Mouse (Mus musculus) hindbrain, embryonic 11.5 days (tissue): Measurements from ENCODE around the gene Zbtb44. TPM values are rescaled to one million over a fixed set of nuclear protein-coding genes. Genes with fewer than 3 reads are reported as not detected.
A peak's percentile ranks its signal among the peaks of the same experiment; 100 is the strongest.

ENCODE experiments used
- ATAC-seq: fragments of 200-750 bp; cut with Nextera tagmentation; 2 replicates; pipeline ENCODE4 v1.8.0; 2017; ENCODE audit warnings: mild to moderate bottlenecking, moderate TSS enrichment, moderate library complexity; ENCODE audit not compliant: low FRiP score
- DNase-seq: peaks from one replicate; pipeline ENCODE4 v3.0.0-alpha.2; 2015; ENCODE audit warnings: low spot score
- H3K27ac ChIP-seq: fragments of 300-500 bp; sonication (generic); 2 replicates; pipeline ENCODE4 v1.5.1; 2014; ENCODE audit warnings: mild to moderate bottlenecking, low read depth, low read length
- H3K27me3 ChIP-seq: fragments of 300-500 bp; sonication (generic); 2 replicates; pipeline ENCODE4 v1.6.1; 2014; ENCODE audit warnings: mild to moderate bottlenecking, low read length, moderate library complexity, mixed read lengths; ENCODE audit not compliant: control insufficient read depth, insufficient read depth
- H3K36me3 ChIP-seq: fragments of 300-500 bp; sonication (generic); 2 replicates; pipeline ENCODE4 v1.6.1; 2014; ENCODE audit warnings: mild to moderate bottlenecking, low read length, moderate library complexity, mixed read lengths; ENCODE audit not compliant: control insufficient read depth, insufficient read depth
- H3K4me1 ChIP-seq: fragments of 300-500 bp; sonication (generic); replicated peaks from 2 replicates; pipeline ENCODE4 v1.6.1; 2014; ENCODE audit warnings: low read length, mixed read lengths; ENCODE audit not compliant: control insufficient read depth, insufficient read depth
- H3K4me2 ChIP-seq: fragments of 300-500 bp; sonication (generic); replicated peaks from 2 replicates; pipeline ENCODE4 v1.6.1; 2014; ENCODE audit warnings: mild to moderate bottlenecking, low read depth, low read length
- H3K4me3 ChIP-seq: fragments of 300-500 bp; sonication (generic); 2 replicates; pipeline ENCODE4 v1.5.1; 2014; ENCODE audit warnings: low read depth, low read length
- H3K9ac ChIP-seq: fragments of 300-500 bp; sonication (generic); 2 replicates; pipeline ENCODE4 v1.6.1; 2014; ENCODE audit warnings: low read depth, low read length
- H3K9me3 ChIP-seq: fragments of 300-500 bp; sonication (generic); 2 replicates; pipeline ENCODE4 v1.6.1; 2016; ENCODE audit warnings: low read length; ENCODE audit not compliant: control insufficient read depth
- WGBS: fragments of 180-500 bp; shearing (Covaris S2); extraction: QIAGEN DNeasy Blood & Tissue Kit; methylation state at CpG from one replicate; pipeline ENCODE4 v1.1.7; 2014; 5-methylcytosine and 5-hydroxymethylcytosine counted together
- polyA plus RNA-seq: library from polyadenylated mRNA; unstranded; fragments of >200 nt; fragmentation: Nextera tagmentation; extraction: Ambion mirVana; gene quantifications from 2 replicates; pipeline ENCODE4 v1.2.1, GENCODE M21; 2014

Gene Zbtb44
- 5.4 and 9.2 TPM in 2 replicates for polyA plus RNA-seq

DNA sequence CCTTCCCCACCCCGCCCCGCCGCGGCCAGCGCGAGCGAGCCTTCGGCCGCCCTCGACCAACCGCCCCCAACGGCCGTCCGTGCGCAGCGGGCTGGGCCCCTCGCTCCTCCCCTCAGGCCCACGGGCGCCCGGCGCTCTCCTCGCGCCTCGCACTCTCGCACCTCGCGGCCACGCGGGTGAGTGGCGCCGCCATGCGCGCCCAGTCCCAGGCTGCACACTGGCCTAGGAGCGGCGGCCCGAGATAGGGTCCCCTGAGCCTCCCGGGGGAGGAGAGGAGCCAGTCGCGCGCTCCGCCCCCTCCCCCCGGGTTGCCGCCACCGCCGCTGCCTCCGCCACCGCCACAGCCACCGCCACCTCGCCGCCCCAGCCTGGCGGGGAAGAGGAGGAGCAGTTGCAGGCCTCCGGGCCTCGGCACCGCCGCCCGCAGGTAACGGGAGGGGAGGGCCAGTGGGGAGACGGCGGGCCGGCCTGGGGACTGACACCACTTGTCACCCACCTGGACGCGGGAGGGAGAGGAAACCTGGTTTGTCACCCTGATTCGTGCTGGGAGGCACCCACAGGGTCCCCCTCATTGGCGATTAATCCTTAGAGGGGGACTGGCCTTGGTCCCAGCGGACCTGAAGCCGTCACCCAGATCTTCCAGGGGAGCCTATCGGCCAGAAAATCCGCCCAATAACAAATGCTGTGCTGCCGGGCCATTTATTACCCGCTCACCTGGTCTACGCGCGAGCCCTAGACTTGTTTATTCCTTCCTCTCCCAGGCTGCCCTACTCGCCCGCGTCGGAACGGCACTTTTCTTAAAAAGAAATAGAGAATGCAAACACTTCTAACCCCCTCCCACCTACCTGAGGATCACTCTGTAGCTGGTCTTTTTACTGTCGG lies at the start of gene Zbtb44:
Gene Zbtb44 (plus strand): TSS at position 113 of the 882 bp plus-strand sequence.
- peak within 1 kb of the TSS; percentile 94 for H3K9ac ChIP-seq
- peak within 1 kb of the TSS; percentile 88 for H3K4me3 ChIP-seq
- H3K27me3 ChIP-seq, result no peaks in the 10 kb centered on the region
- no peaks in the 10 kb centered on the region for H3K36me3 ChIP-seq
- peak within 1 kb of the TSS; percentile 98 for H3K27ac ChIP-seq
- no peaks in the 10 kb centered on the region; the same call in 1 of the 2 replicates for H3K4me1 ChIP-seq
- no peak for DNase-seq
- H3K4me2 ChIP-seq, result peak within 1 kb of the TSS; percentile 83
- ATAC-seq, result peak; percentile 93
- 0% methylated on average over 39 of the region's 79 CpGs for WGBS
- H3K9me3 ChIP-seq, result no peaks in the 10 kb centered on the region

DNA sequence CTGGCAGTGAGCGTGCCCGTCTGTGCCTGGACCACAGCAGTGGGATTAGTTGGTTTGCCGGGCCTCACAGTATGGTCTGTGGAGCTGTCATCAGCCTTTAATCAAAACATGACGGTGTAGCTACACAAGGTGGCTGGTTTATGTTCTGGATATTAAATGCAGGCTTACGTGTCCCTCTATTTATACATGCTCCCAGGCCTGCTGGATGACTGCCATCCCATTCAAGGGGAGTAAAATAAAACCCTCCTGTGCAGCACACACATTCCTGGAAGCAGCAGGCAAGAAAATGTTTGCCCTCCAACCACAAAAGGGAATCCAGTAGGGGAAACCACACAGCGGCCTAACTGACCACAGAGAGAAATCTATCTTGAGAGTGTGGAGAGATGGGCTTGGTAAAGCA lies 44.7 kb upstream of the Zbtb44 start:
- H3K27ac ChIP-seq, result no peak overlapping the region
- no peaks in the 10 kb centered on the region for H3K4me1 ChIP-seq
- no peak overlapping the region for H3K4me2 ChIP-seq
- H3K27me3 ChIP-seq, result no peaks in the 10 kb centered on the region
- H3K9ac ChIP-seq, result no peak overlapping the region
- H3K36me3 ChIP-seq, result no peaks in the 10 kb centered on the region
- no peak for DNase-seq
- ATAC-seq, result no peak
- H3K4me3 ChIP-seq, result no peak overlapping the region
- no peaks in the 10 kb centered on the region for H3K9me3 ChIP-seq
- WGBS, result 74% methylated on average over 6 of the region's 6 CpGs

DNA sequence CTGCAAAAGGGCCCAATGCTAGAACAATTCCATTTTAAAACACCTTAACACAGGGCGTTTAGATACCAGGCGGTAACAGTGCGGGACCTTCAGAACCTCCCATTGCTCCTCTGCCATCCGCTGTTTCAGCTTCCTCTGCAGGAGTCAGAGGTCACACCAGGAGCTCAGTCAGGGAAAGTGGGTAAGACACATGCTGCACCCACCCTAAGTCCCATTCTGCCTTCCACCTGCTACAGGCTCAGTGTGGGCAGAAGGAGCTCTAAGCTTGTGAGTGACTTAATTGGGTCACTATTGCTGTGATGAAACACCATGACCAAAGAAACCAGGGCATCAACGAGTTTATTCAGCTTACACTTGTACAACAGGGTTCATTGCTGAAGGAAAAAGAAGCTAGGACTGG lies 37.3 kb upstream of the Zbtb44 start:
- H3K27ac ChIP-seq, result no peak overlapping the region
- no peak overlapping the region for H3K9ac ChIP-seq
- no peak overlapping the region for H3K4me2 ChIP-seq
- H3K4me3 ChIP-seq, result no peak overlapping the region
- 85% methylated on average over 5 of the region's 5 CpGs for WGBS
- DNase-seq, result no peak
- no peak for ATAC-seq
- no peaks in the 10 kb centered on the region for H3K4me1 ChIP-seq
- H3K9me3 ChIP-seq, result no peaks in the 10 kb centered on the region
- H3K36me3 ChIP-seq, result no peaks in the 10 kb centered on the region
- no peaks in the 10 kb centered on the region for H3K27me3 ChIP-seq

DNA sequence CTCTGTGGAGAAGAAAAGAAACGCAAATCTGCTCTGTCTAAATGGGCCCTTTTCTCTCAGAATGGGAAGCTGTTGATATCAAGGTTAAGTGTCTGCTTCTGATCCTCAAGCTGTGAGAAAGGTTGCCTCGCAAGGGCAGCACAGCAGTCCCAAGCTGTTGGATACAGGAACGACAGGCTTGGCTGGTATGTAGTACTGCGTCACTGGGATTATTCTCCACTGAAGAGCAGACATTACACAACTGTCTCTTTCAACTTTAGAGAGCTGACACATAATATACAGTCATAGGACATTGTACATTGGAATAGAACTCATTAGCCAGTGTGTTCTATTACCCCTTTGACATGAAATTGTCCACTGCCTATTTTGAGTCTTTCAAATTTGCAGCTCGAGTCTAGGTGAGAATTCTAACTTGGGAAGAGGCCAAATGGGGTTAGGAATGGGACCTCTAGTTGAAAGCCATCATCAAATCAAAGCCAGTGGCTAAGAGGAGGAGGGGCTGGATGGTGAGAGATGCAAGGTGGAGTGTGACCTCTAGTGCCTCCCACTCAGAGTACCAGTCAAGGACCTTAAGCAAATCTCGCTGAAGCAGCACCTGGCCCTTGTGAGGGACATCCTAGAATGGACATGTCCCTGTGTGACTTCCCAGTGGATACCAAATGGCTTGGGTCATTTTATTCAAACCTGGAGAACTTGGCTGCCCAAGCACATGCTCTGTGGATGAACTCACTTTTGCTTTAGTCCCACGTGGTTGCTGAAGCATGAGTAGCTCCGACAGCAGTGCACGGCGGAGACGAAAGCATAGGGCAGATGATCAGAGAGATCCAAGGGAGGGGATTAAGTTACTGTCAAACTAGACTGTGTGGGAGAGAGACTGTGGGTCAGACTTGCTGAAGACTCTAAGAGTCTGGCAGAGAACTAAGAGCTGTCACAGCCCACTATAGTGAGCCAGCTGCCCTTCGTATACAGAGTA lies 33.6 kb upstream of the Zbtb44 start:
- 71% methylated on average over 12 of the region's 12 CpGs for WGBS
- H3K9ac ChIP-seq, result no peak overlapping the region
- no peaks in the 10 kb centered on the region for H3K9me3 ChIP-seq
- H3K4me2 ChIP-seq, result no peak overlapping the region
- no peak overlapping the region for H3K4me3 ChIP-seq
- H3K4me1 ChIP-seq, result no peaks in the 10 kb centered on the region
- no peak for DNase-seq
- no peaks in the 10 kb centered on the region for H3K27me3 ChIP-seq
- no peak for ATAC-seq
- H3K36me3 ChIP-seq, result no peaks in the 10 kb centered on the region
- no peak overlapping the region for H3K27ac ChIP-seq

DNA sequence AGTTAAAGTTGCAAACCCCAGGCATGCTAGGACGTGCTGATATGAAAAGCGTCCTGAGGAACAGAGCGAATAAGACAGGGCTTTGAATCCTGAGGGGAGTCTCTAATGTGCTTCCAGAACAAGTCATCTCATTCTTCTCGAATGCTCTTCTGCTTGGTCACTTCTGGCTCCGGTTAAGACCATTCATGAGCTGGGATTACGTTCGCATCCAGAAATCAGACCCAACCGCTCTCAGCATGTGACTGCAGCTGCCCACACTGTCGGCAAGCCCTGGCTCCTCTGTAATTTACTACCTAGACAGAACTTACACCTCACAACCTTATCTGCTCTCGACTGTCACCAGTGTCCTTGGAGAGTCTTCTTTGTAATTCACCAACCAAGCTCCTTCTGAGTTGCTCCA lies 29.8 kb upstream of the Zbtb44 start:
- no peaks in the 10 kb centered on the region for H3K27me3 ChIP-seq
- H3K4me3 ChIP-seq, result no peak overlapping the region
- H3K9ac ChIP-seq, result no peak overlapping the region
- no peak overlapping the region for H3K27ac ChIP-seq
- H3K9me3 ChIP-seq, result no peaks in the 10 kb centered on the region
- DNase-seq, result no peak
- ATAC-seq, result no peak
- 81% methylated on average over 10 of the region's 10 CpGs for WGBS
- no peaks in the 10 kb centered on the region for H3K4me1 ChIP-seq
- no peaks in the 10 kb centered on the region for H3K36me3 ChIP-seq
- H3K4me2 ChIP-seq, result no peak overlapping the region

DNA sequence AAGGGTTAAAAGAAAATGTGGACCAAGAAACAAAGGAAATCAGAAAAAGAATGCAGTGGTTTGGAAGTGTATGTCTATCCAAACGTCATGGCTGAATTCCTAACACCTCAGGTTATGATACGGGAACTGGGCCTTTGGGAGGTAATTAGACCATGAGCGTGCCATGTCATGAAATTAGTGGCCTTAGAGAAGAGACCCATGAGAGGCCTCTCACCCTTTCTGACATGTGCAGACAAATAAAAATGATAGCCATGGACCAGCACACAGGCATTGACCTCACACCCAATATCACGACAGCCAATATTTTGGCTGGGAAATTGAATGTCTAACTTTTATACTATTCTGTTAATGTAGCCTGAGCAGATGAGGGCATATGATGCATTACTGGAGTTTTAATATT lies 27.9 kb upstream of the Zbtb44 start:
- no peaks in the 10 kb centered on the region for H3K36me3 ChIP-seq
- H3K27me3 ChIP-seq, result no peaks in the 10 kb centered on the region
- no peak overlapping the region for H3K4me3 ChIP-seq
- WGBS, result 88% methylated on average over 4 of the region's 4 CpGs
- H3K4me1 ChIP-seq, result no peaks in the 10 kb centered on the region
- no peak for DNase-seq
- no peak overlapping the region for H3K9ac ChIP-seq
- no peak for ATAC-seq
- H3K4me2 ChIP-seq, result no peak overlapping the region
- H3K9me3 ChIP-seq, result no peaks in the 10 kb centered on the region
- H3K27ac ChIP-seq, result no peak overlapping the region

DNA sequence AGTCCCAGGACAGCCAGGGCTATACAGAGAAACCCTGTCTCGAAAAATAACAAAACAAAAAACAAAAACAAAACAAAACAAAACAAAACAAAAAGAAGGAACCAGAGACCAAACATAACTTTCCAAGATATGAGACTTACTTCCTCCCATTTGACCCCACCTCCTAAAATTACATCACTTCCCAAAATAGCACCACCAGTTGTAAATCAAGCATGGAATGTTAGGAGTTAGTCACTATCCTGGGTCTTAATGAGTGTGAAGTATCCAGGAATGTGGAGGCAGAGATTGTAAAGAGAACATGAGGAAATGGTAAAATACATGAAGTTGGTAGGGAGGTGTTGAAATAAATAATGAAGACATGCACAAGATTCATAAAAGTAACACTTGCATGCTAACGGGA lies 21.1 kb upstream of the Zbtb44 start:
- no peaks in the 10 kb centered on the region for H3K36me3 ChIP-seq
- no peak overlapping the region for H3K9ac ChIP-seq
- no peak overlapping the region for H3K4me2 ChIP-seq
- no peaks in the 10 kb centered on the region for H3K9me3 ChIP-seq
- 83% methylated on average over 2 of the region's 2 CpGs for WGBS
- ATAC-seq, result no peak
- H3K27ac ChIP-seq, result no peak overlapping the region
- no peaks in the 10 kb centered on the region for H3K27me3 ChIP-seq
- H3K4me1 ChIP-seq, result no peaks in the 10 kb centered on the region
- no peak overlapping the region for H3K4me3 ChIP-seq
- no peak for DNase-seq

DNA sequence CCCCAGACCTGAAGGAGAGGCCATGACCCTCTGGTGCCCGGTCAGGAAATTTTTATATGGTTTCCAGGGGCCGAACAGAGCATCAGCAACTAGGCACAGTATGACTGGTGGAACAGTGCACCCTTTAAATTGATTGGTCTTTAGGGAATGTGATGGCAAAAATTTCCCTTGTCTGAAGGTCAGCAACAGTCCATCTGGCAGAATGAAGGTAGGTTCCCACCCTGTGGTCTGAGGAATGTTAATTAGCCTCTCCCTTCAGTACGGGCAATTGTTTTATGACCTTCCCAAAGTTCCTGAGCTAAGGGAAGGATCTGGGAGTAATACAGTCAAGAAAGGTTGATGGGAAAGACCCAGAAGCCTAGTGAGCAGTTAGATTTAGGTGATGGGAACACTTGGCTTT lies 20.4 kb upstream of the Zbtb44 start:
- no peak overlapping the region for H3K4me3 ChIP-seq
- no peak for DNase-seq
- no peaks in the 10 kb centered on the region for H3K36me3 ChIP-seq
- no peaks in the 10 kb centered on the region for H3K9me3 ChIP-seq
- no peak overlapping the region for H3K9ac ChIP-seq
- WGBS, result 73% methylated on average over 3 of the region's 3 CpGs
- no peaks in the 10 kb centered on the region for H3K4me1 ChIP-seq
- H3K4me2 ChIP-seq, result no peak overlapping the region
- no peak overlapping the region for H3K27ac ChIP-seq
- no peaks in the 10 kb centered on the region for H3K27me3 ChIP-seq
- no peak for ATAC-seq
